Mouse (Mus musculus) cerebellum, adult 2 months (tissue): Measurements from ENCODE around the gene Olfr571.

Source experiments
- CTCF ChIP-seq: fragments of 200-500 bp; IDR thresholded peaks from 2 replicates; pipeline ENCODE4 v1.5.1; 2011; ENCODE audit warnings: low read depth, mild to moderate bottlenecking, control low read depth, low read length, moderate library complexity, borderline replicate concordance; ENCODE audit not compliant: insufficient read depth
- POLR2A ChIP-seq: fragments of 200-500 bp; IDR thresholded peaks from 2 replicates; pipeline ENCODE4 v1.6.1; 2011; ENCODE audit warnings: low read length, control low read depth, borderline replicate concordance; ENCODE audit not compliant: insufficient read depth

DNA sequence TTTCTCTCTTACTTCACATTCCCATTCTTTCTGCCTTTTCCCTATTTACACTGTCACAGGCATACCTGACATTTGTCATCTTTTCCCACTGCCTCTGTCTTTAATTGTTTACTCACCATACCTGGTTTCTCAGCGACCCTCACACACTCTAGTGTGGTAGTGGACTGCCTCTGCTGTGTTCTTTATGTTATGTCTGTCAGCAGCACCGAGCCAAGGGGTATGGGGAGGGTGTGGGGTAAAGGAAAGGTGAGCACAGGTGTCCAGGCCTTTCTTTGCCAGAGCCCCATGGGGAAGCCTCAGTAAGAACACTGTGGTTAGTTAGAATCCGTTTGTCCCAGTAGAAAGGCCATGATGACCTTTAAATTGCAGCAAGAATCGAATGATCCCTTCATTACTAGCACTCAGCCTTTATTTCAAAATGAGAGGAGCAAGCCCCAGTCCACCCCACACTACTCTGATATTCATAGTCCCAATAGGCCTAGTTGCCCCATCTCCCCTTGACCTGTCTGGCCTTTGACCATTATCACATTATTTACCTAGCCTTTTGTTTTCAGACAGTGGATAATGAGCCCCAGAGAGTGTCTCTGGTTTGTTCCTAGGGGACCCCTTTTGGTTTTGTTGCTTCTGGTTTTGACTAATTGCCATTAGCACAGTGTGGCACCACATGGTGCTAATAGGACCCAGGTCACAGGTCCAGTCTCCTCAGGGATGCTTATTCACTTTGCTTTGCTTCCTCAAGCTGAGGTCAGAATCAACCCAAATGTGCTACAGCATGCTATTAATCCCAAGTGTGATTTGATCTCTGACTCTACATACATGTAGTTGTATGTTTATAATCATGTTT is at the start of gene Olfr571:
- no peak for TF ChIP-seq CTCF
- no peak for TF ChIP-seq POLR2A
